Mouse (Mus musculus) ES-Bruce4 (cell line): ENCODE data around the gene Plcb4. TPM values are rescaled to one million over a fixed set of nuclear protein-coding genes. Genes with fewer than 3 reads are reported as not detected.

Experiments used
- H3K27ac ChIP-seq: 2 replicates; pipeline ENCODE4 v1.5.1; 2012; ENCODE audit warnings: low read length, inconsistent platforms; ENCODE audit not compliant: insufficient read depth
- H3K27me3 ChIP-seq: 2 replicates; pipeline ENCODE4 v1.6.1; 2012; ENCODE audit warnings: mild to moderate bottlenecking, low read length, inconsistent platforms; ENCODE audit not compliant: control insufficient read depth, poor library complexity, insufficient read depth, severe bottlenecking
- H3K36me3 ChIP-seq: 2 replicates; pipeline ENCODE4 v1.6.1; 2012; ENCODE audit warnings: inconsistent platforms, mild to moderate bottlenecking, low read length, moderate library complexity; ENCODE audit not compliant: control insufficient read depth, poor library complexity, insufficient read depth, severe bottlenecking
- H3K4me1 ChIP-seq: one replicate; pipeline ENCODE4 v1.8.1; 2011; ENCODE audit warnings: low read length; ENCODE audit not compliant: control insufficient read depth, insufficient read depth
- H3K4me3 ChIP-seq: 2 replicates; pipeline ENCODE4 v1.5.1; 2011; ENCODE audit warnings: low read depth, mild to moderate bottlenecking, low read length
- H3K9ac ChIP-seq: 2 replicates; pipeline ENCODE4 v1.6.1; 2012; ENCODE audit warnings: low read depth, mild to moderate bottlenecking, inconsistent platforms; ENCODE audit not compliant: poor library complexity, severe bottlenecking
- H3K9me3 ChIP-seq: replicated peaks from 2 replicates; pipeline ENCODE4 v1.6.1; 2012; ENCODE audit warnings: mild to moderate bottlenecking, low read length, inconsistent platforms; ENCODE audit not compliant: control insufficient read depth, poor library complexity, insufficient read depth, severe bottlenecking
- CTCF ChIP-seq: IDR thresholded peaks from one replicate; pipeline ENCODE4 v1.8.1; 2011; ENCODE audit warnings: low read depth, low read length
- EP300 ChIP-seq: IDR thresholded peaks from 2 replicates; pipeline ENCODE4 v1.6.1; 2011; ENCODE audit warnings: low read depth, low read length; ENCODE audit not compliant: insufficient read depth
- POLR2A ChIP-seq: IDR thresholded peaks from one replicate; pipeline ENCODE4 v1.8.1; 2011; ENCODE audit warnings: low read length; ENCODE audit not compliant: insufficient read depth
- polyA plus RNA-seq: library from polyadenylated mRNA; stranded (reverse); fragments of >200 nt; gene quantifications from 2 replicates; pipeline ENCODE4 v1.2.4, GENCODE M21; 2011; ENCODE audit warnings: low read depth; ENCODE audit not compliant: missing spikeins, insufficient read depth, insufficient read length

Gene Plcb4
- polyA plus RNA-seq, 1 experiment: 19.3 TPM

GRCm38 (mm10) chr2:135717232-135718134 lies 58.7 kb downstream of the Plcb4 start:
- Histone ChIP-seq H3K36me3 (no peaks in the 10 kb centered on the region), H3K9ac (no peak overlapping the region), H3K9me3 (no peaks in the 10 kb centered on the region), H3K4me3 (peak overlapping the region; percentile 38; the same call in 1 of the 2 replicates), H3K27me3 (no peaks in the 10 kb centered on the region), H3K27ac (no peak overlapping the region), H3K4me1 (no peaks in the 10 kb centered on the region)
- TF ChIP-seq POLR2A (no peak), EP300 (0 out of 2 replicates have a peak, but pooled peaks have one; percentile 24)

GRCm38 (mm10) chr2:135722109-135722508 lies 63.3 kb downstream of the Plcb4 start:
- Histone ChIP-seq H3K27me3 (no peaks in the 10 kb centered on the region), H3K9me3 (no peaks in the 10 kb centered on the region), H3K27ac (no peak overlapping the region), H3K9ac (no peak overlapping the region), H3K4me1 (no peaks in the 10 kb centered on the region), H3K4me3 (no peak overlapping the region), H3K36me3 (no peaks in the 10 kb centered on the region)
- TF ChIP-seq CTCF (no peak), EP300 (no peak), POLR2A (no peak)

DNA sequence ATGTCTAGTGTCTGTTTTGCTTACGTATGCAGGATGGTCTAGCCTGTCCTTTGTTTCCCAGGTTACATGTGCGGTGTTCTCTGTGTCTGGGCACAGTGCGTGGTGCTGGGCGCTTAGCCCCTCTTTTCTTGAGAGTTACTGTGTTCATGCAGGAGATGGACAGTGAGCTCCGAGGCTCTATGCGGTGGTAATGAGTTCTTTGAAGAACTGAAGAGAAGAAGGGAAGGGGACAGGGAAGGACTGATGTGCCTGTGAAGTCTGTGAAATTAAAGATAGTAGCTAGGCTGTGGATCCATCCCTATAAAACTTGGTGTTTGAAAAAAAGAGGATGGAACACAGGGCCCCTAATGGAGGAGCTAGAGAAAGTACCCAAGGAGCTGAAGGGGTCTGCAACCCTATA lies 64.6 kb downstream of the Plcb4 start:
- TF ChIP-seq EP300 (no peak), CTCF (no peak), POLR2A (no peak)
- Histone ChIP-seq H3K9ac (no peak overlapping the region), H3K36me3 (no peaks in the 10 kb centered on the region), H3K27me3 (no peaks in the 10 kb centered on the region), H3K9me3 (no peaks in the 10 kb centered on the region), H3K27ac (no peak overlapping the region), H3K4me3 (no peak overlapping the region), H3K4me1 (no peaks in the 10 kb centered on the region)

- Histone ChIP-seq H3K27me3 (no peaks in the 10 kb centered on the region), H3K27ac (no peak overlapping the region), H3K9ac (no peak overlapping the region), H3K4me3 (no peak overlapping the region), H3K9me3 (no peaks in the 10 kb centered on the region), H3K4me1 (no peaks in the 10 kb centered on the region), H3K36me3 (no peaks in the 10 kb centered on the region)
- no peak for TF ChIP-seq POLR2A
These were observed 65.7 kb downstream of the Plcb4 start for GRCm38 (mm10) chr2:135724489-135724888.

- TF ChIP-seq EP300 (no peak), POLR2A (no peak), CTCF (no peak)
- Histone ChIP-seq H3K9me3 (no peaks in the 10 kb centered on the region), H3K9ac (no peak overlapping the region), H3K27me3 (no peaks in the 10 kb centered on the region), H3K27ac (no peak overlapping the region), H3K4me3 (no peak overlapping the region), H3K36me3 (no peaks in the 10 kb centered on the region), H3K4me1 (no peaks in the 10 kb centered on the region)
These were observed 66.6 kb downstream of the Plcb4 start for GRCm38 (mm10) chr2:135725362-135725761.

DNA sequence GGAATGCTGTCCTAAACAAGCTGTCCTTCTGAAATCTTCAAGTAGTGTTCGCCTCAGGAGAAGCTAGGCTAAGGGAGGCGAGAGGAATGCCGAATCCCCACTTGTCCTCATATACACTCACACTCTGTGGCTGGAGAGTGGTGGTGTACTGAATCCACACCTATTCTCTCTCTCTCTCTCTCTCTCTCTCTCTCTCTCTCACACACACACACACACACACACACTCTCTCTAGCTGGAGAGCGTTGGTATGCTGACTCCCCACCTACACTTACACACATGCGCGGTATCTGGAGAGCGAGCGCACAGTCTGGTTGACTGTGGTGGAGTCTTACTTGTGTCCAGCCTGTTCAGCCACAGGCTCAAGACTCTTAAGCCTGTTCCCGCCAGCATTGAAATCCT lies 68.3 kb downstream of the Plcb4 start:
- no peak overlapping the region for H3K9ac ChIP-seq
- H3K36me3 ChIP-seq: no peaks in the 10 kb centered on the region
- no peaks in the 10 kb centered on the region for H3K9me3 ChIP-seq

More for the DNA sequence above, 68.3 kb downstream of the Plcb4 start:
- peaks cover 4% of the 10 kb centered on the region for H3K4me1 ChIP-seq
- no peak overlapping the region for H3K27ac ChIP-seq
- TF ChIP-seq POLR2A: no peak
- no peak for TF ChIP-seq CTCF
- TF ChIP-seq EP300: no peak
- no peak overlapping the region for H3K4me3 ChIP-seq
- H3K27me3 ChIP-seq: no peaks in the 10 kb centered on the region
